Mouse (Mus musculus): Measurements from ENCODE around the gene Ppard.

Gene Ppard

GRCm38 (mm10) chr17:28341091-28341490 lies 108.6 kb downstream of the Ppard start:
- peak; percentile 58 for DNase-seq (ENCODE audit: low read depth)

GRCm38 (mm10) chr17:28344050-28344607 lies 111.6 kb downstream of the Ppard start:
- no peak for DNase-seq (ENCODE audit: low read depth)

GRCm38 (mm10) chr17:28344670-28345069 lies 112.2 kb downstream of the Ppard start:
- DNase-seq (ENCODE audit: low read depth) = no peak

- DNase-seq (ENCODE audit: low read depth) = no peak
Measured at GRCm38 (mm10) chr17:28345271-28345721, 112.8 kb downstream of the Ppard start.

- no peak for DNase-seq (ENCODE audit: low read depth)
Measured at GRCm38 (mm10) chr17:28345882-28346281, 113.4 kb downstream of the Ppard start.

GRCm38 (mm10) chr17:28347327-28347726 lies 114.8 kb downstream of the Ppard start:
- DNase-seq (ENCODE audit: low read depth) = no peak

GRCm38 (mm10) chr17:28348211-28348610 lies 115.7 kb downstream of the Ppard start:
- no peak for DNase-seq (ENCODE audit: low read depth)

- DNase-seq (ENCODE audit: low read depth) = no peak
Measured at GRCm38 (mm10) chr17:28349264-28349880, 116.9 kb downstream of the Ppard start.

- peak; percentile 50 for DNase-seq (ENCODE audit: low read depth)
Measured at GRCm38 (mm10) chr17:28349901-28350465, 117.5 kb downstream of the Ppard start.

- DNase-seq (ENCODE audit: low read depth) = peak; percentile 76
Measured at GRCm38 (mm10) chr17:28350466-28351352, 118.2 kb downstream of the Ppard start, which contains the start of gene Tead3. Tead3 (minus strand) TSS chr17:28350817.

Data from induced T-regulatory cell, adult 2 months (primary cell).